Mouse (Mus musculus) gastrocnemius, adult 18-20 months (tissue): ENCODE measurements around the gene Mapkbp1. TPM values are rescaled to one million over a fixed set of nuclear protein-coding genes. Genes with fewer than 3 reads are reported as not detected.

ENCODE experiments used
- DNase-seq: peaks from one replicate; pipeline ENCODE4 v3.0.0; 2021; ENCODE audit warnings: low spot score
- long read RNA-seq, 2 experiments: library from polyadenylated mRNA; stranded (forward); transcript quantifications; one replicate each; pipeline ENCODE4 v2.0.0; 2021
- total RNA-seq, 2 experiments: library from RNA; stranded (reverse); gene quantifications; 2 replicates each; pipeline ENCODE4 v1.2.3; 2021

Gene Mapkbp1
- 1 to 10 TPM; 6.0 to 6.2 TPM for total RNA-seq
- long read RNA-seq, experiment 1, partial matches to known transcripts = 0 of 3 reads
- long read RNA-seq, experiment 1, other reads (novel, unspliced or antisense) = 3 of 3 reads
- long read RNA-seq, experiment 2, partial matches to known transcripts = 0 of 2 reads
- long read RNA-seq, experiment 2, other reads (novel, unspliced or antisense) = 2 of 2 reads

- no peak for DNase-seq
These were observed at the start of gene Mapkbp1 for GRCm38 (mm10) chr2:119972537-119972879. Gene Mapkbp1, plus strand, starts transcription at chr2:119972699.

GRCm38 (mm10) chr2:119970571-119970970 is 1.9 kb upstream of the Mapkbp1 start:
- DNase-seq = peak; percentile 73

- DNase-seq = no peak
These were observed 1.2 kb upstream of the Mapkbp1 start for GRCm38 (mm10) chr2:119971316-119971715.

GRCm38 (mm10) chr2:119971837-119972536 is 512 bp upstream of the Mapkbp1 start:
- peak; percentile 96 for DNase-seq

GRCm38 (mm10) chr2:119980343-119980986 is 8.0 kb downstream of the Mapkbp1 start:
- no peak for DNase-seq

- DNase-seq = no peak
These were observed 9.1 kb downstream of the Mapkbp1 start for GRCm38 (mm10) chr2:119981631-119982030.

- no peak for DNase-seq
These were observed 13.4 kb downstream of the Mapkbp1 start for GRCm38 (mm10) chr2:119985871-119986270.

- no peak for DNase-seq
These were observed 13.9 kb downstream of the Mapkbp1 start for GRCm38 (mm10) chr2:119986369-119986768.

GRCm38 (mm10) chr2:119987441-119987840 is 14.9 kb downstream of the Mapkbp1 start:
- DNase-seq = no peak

- DNase-seq = no peak
These were observed 16.5 kb downstream of the Mapkbp1 start for GRCm38 (mm10) chr2:119988952-119989351.

- no peak for DNase-seq
These were observed 18.4 kb downstream of the Mapkbp1 start for GRCm38 (mm10) chr2:119990881-119991280.

GRCm38 (mm10) chr2:119992349-119992748 is 19.9 kb downstream of the Mapkbp1 start:
- DNase-seq = peak; percentile 71

- DNase-seq = no peak
These were observed 21.0 kb downstream of the Mapkbp1 start for GRCm38 (mm10) chr2:119993515-119993914.

GRCm38 (mm10) chr2:119994839-119995238 is 22.3 kb downstream of the Mapkbp1 start:
- DNase-seq = no peak

- DNase-seq = no peak
These were observed 23.1 kb downstream of the Mapkbp1 start for GRCm38 (mm10) chr2:119995391-119996281.

- no peak for DNase-seq
These were observed 24.9 kb downstream of the Mapkbp1 start for GRCm38 (mm10) chr2:119997354-119997753.

- no peak for DNase-seq
These were observed 27.2 kb downstream of the Mapkbp1 start for GRCm38 (mm10) chr2:119999731-120000130.

- no peak for DNase-seq
These were observed 28.5 kb downstream of the Mapkbp1 start for GRCm38 (mm10) chr2:120000882-120001584.

GRCm38 (mm10) chr2:120001956-120002355 is 29.5 kb downstream of the Mapkbp1 start:
- DNase-seq = no peak

GRCm38 (mm10) chr2:120003970-120004369 is 31.5 kb downstream of the Mapkbp1 start:
- no peak for DNase-seq

GRCm38 (mm10) chr2:120006696-120007095 is 34.2 kb downstream of the Mapkbp1 start:
- no peak for DNase-seq
